Mouse (Mus musculus) layer of hippocampus, postnatal 14 days (tissue): ENCODE measurements around the gene Klf11. TPM values are rescaled to one million over a fixed set of nuclear protein-coding genes. Genes with fewer than 3 reads are reported as not detected.
A peak's percentile ranks its signal among the peaks of the same experiment; 100 is the strongest.
"Not testable (repeated sequence)": the region's sequence is repeated elsewhere in the genome, so short reads cannot be mapped to it uniquely, and the experiment has no call there.

Experiments used
- DNase-seq, 2 experiments: peaks; one replicate each; pipeline ENCODE4 v3.0.0; 2021 to 2022; ENCODE audit warnings: low spot score in 2 of 2, mixed read lengths in 1 of 2
- long read RNA-seq, 2 experiments: library from polyadenylated mRNA; stranded (forward); transcript quantifications; one replicate each; pipeline ENCODE4 v2.0.0; 2021
- total RNA-seq, 2 experiments: library from RNA; stranded (reverse); gene quantifications; 2 replicates each; pipeline ENCODE4 v1.2.3; 2021

The Klf11 gene
- 1 to 10 TPM; 4.7 to 6.3 TPM for total RNA-seq
- long read RNA-seq, experiment 1, full-length matches to known transcripts = 8 of 11 reads
- long read RNA-seq, experiment 1, partial matches to known transcripts = 0 of 11 reads
- long read RNA-seq, experiment 1, other reads (novel, unspliced or antisense) = 3 of 11 reads
- long read RNA-seq, experiment 2, full-length matches to known transcripts = 3 of 4 reads
- long read RNA-seq, experiment 2, partial matches to known transcripts = 0 of 4 reads
- long read RNA-seq, experiment 2, other reads (novel, unspliced or antisense) = 1 of 4 reads

- DNase-seq = peak; percentile 95 to 96
Observed at GRCm38 (mm10) chr12:24651063-24651557, at the start of gene Klf11. TSS of gene Klf11 (plus strand) at chr12:24651274.

GRCm38 (mm10) chr12:24603266-24603665 is 47.8 kb upstream of the Klf11 start:
- peak; percentile 48 to 68 for DNase-seq

GRCm38 (mm10) chr12:24606166-24606565 is 44.9 kb upstream of the Klf11 start:
- no peak for DNase-seq

- DNase-seq = no peak
Observed at GRCm38 (mm10) chr12:24612591-24612990, 38.5 kb upstream of the Klf11 start.

GRCm38 (mm10) chr12:24614452-24615075 is 36.5 kb upstream of the Klf11 start:
- no peak for DNase-seq

GRCm38 (mm10) chr12:24615140-24615539 is 35.9 kb upstream of the Klf11 start:
- DNase-seq = no peak

GRCm38 (mm10) chr12:24619436-24619835 is 31.6 kb upstream of the Klf11 start:
- no peak for DNase-seq

- peak in 1 of 2 experiments; percentile 6 for DNase-seq
Observed at GRCm38 (mm10) chr12:24623486-24624251, 27.4 kb upstream of the Klf11 start.

GRCm38 (mm10) chr12:24626401-24626800 is 24.7 kb upstream of the Klf11 start:
- no peak for DNase-seq

- DNase-seq = no peak
Observed at GRCm38 (mm10) chr12:24627215-24627614, 23.9 kb upstream of the Klf11 start.

- DNase-seq = peak; percentile 13 to 26
Observed at GRCm38 (mm10) chr12:24630220-24630619, 20.9 kb upstream of the Klf11 start.

GRCm38 (mm10) chr12:24632404-24632803 is 18.7 kb upstream of the Klf11 start:
- DNase-seq = no peak

GRCm38 (mm10) chr12:24633753-24634191 is 17.3 kb upstream of the Klf11 start:
- no peak for DNase-seq

- no peak for DNase-seq
Observed at GRCm38 (mm10) chr12:24634212-24634611, 16.9 kb upstream of the Klf11 start.

GRCm38 (mm10) chr12:24634648-24635047 is 16.4 kb upstream of the Klf11 start:
- no peak for DNase-seq

GRCm38 (mm10) chr12:24638787-24639186 is 12.3 kb upstream of the Klf11 start:
- DNase-seq = not testable (repeated sequence)

GRCm38 (mm10) chr12:24642370-24642802 is 8.7 kb upstream of the Klf11 start:
- DNase-seq = peak; percentile 63 to 82

GRCm38 (mm10) chr12:24644125-24644571 is 6.9 kb upstream of the Klf11 start:
- DNase-seq = no peak

GRCm38 (mm10) chr12:24645901-24646300 is 5.2 kb upstream of the Klf11 start:
- no peak for DNase-seq

- no peak for DNase-seq
Observed at GRCm38 (mm10) chr12:24648094-24648493, 3.0 kb upstream of the Klf11 start.

GRCm38 (mm10) chr12:24650415-24651062 is 535 bp upstream of the Klf11 start:
- DNase-seq = no peak
